Mouse (Mus musculus) C2C12 (cell line): ENCODE measurements at regions not wholly inside any gene's neighbourhood (a gene's known extent, or its start where the extent isn't known, plus 50 kb on each side); places are given as distances from the start of the nearest gene placed in this dataset.

Experiments used
- CEBPB ChIP-seq: IDR thresholded peaks from one replicate; pipeline ENCODE4 v1.6.1; 2011; ENCODE audit warnings: low read depth, mild to moderate bottlenecking, control low read depth, moderate library complexity
- CTCF ChIP-seq: IDR thresholded peaks from one replicate; pipeline ENCODE4 v1.5.1; 2011; ENCODE audit not compliant: control insufficient read depth, insufficient read depth, insufficient read length
- FOSL1 ChIP-seq: IDR thresholded peaks from one replicate; pipeline ENCODE4 v1.8.0; 2011; ENCODE audit warnings: mild to moderate bottlenecking, low read length; ENCODE audit not compliant: poor library complexity, insufficient read depth, severe bottlenecking
- MAX ChIP-seq: IDR thresholded peaks from one replicate; pipeline ENCODE4 v1.6.1; 2011; ENCODE audit warnings: mild to moderate bottlenecking, control low read depth
- MYOD1 ChIP-seq: IDR thresholded peaks from one replicate; pipeline ENCODE4 v1.6.1; 2011; ENCODE audit warnings: low read depth; ENCODE audit not compliant: control insufficient read depth, insufficient read length
- MYOG ChIP-seq: IDR thresholded peaks from one replicate; pipeline ENCODE4 v1.6.1; 2011; ENCODE audit not compliant: control insufficient read depth, insufficient read length; ENCODE audit errors: extremely low read depth
- USF1 ChIP-seq: IDR thresholded peaks from one replicate; pipeline ENCODE4 v1.6.1; 2011; ENCODE audit warnings: low read depth, mild to moderate bottlenecking, control low read depth, moderate library complexity

DNA sequence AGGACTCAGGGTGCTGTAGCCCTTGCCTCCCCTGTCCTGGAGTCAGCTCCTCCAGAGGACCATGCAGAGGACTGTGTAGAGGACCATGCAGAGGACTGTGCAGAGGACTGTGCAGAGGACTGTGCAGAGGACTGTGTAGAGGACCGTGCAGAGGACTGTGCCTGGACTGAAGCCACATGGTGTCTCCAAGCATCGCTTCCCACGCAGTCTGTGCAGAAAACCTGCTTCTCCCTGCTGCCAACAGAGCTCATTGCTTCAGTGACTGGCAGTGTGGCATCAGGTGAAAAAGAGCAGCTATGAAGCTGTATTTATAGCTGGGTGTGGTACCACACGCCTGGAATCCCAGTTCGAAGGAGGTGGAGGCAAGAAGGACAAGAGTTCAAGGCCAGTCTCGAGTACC, 128.9 kb upstream of the Slc22a12 start:
- no peak for TF ChIP-seq CTCF
- no peak for TF ChIP-seq MYOG
- TF ChIP-seq MAX = no peak
- no peak for TF ChIP-seq USF1
- TF ChIP-seq CEBPB = no peak
- no peak for TF ChIP-seq FOSL1
- no peak for TF ChIP-seq MYOD1
